Mouse (Mus musculus) midbrain, embryonic 13.5 days (tissue): Measurements from ENCODE around the gene Frem1. TPM values are rescaled to one million over a fixed set of nuclear protein-coding genes. Genes with fewer than 3 reads are reported as not detected.

Experiments
- polyA plus RNA-seq: library from polyadenylated mRNA; unstranded; fragments of >200 nt; fragmentation: Nextera tagmentation; extraction: Ambion mirVana; gene quantifications from 2 replicates; pipeline ENCODE4 v1.2.1, GENCODE M21; 2015

Frem1 gene
- polyA plus RNA-seq, 1 experiment from 2014 or later: 2.8 TPM

Other genes with a start within 250 kb of the Frem1 start
- 16.7 and 16.9 TPM in 2 replicates for gene Zdhhc21, start 192.4 kb downstream of the Frem1 start, polyA plus RNA-seq
- 0.08 TPM in 1 of 2 replicates, not detected in the other for gene Cer1, start 167.2 kb downstream of the Frem1 start, polyA plus RNA-seq